Mouse (Mus musculus) embryonic facial prominence, embryonic 11.5 days (tissue): ENCODE results near the gene Gldn. TPM values are rescaled to one million over a fixed set of nuclear protein-coding genes. Genes with fewer than 3 reads are reported as not detected.

Experiments
- ATAC-seq: fragments of 200-750 bp; cut with Nextera tagmentation; replicated peaks from 2 replicates; pipeline ENCODE4 v1.8.0; 2017; ENCODE audit warnings: low read depth; ENCODE audit not compliant: insufficient number of reproducible peaks, low FRiP score, low TSS enrichment
- DNase-seq: peaks from one replicate; pipeline ENCODE4 v3.0.0-alpha.2; 2015; ENCODE audit warnings: low spot score
- H3K27ac ChIP-seq: fragments of 300-500 bp; sonication (generic); replicated peaks from 2 replicates; pipeline ENCODE4 v1.5.1; 2014; ENCODE audit warnings: mild to moderate bottlenecking, low read depth, low read length, control low read depth
- H3K27me3 ChIP-seq: fragments of 300-500 bp; sonication (generic); 2 replicates; pipeline ENCODE4 v1.6.1; 2014; ENCODE audit warnings: mild to moderate bottlenecking, low read length, moderate library complexity, mixed read lengths; ENCODE audit not compliant: control insufficient read depth, insufficient read depth
- H3K36me3 ChIP-seq: fragments of 300-500 bp; sonication (generic); replicated peaks from 2 replicates; pipeline ENCODE4 v1.6.1; 2014; ENCODE audit warnings: low read depth, mild to moderate bottlenecking, low read length, moderate library complexity, mixed read lengths; ENCODE audit not compliant: control insufficient read depth, insufficient read depth
- H3K4me1 ChIP-seq: fragments of 300-500 bp; sonication (generic); 2 replicates; pipeline ENCODE4 v1.6.1; 2014; ENCODE audit warnings: low read length, mixed read lengths; ENCODE audit not compliant: control insufficient read depth, insufficient read depth
- H3K4me2 ChIP-seq: fragments of 300-500 bp; sonication (generic); 2 replicates; pipeline ENCODE4 v1.6.1; 2014; ENCODE audit warnings: low read depth, mild to moderate bottlenecking, control low read depth, low read length, moderate library complexity
- H3K4me3 ChIP-seq: fragments of 300-500 bp; sonication (generic); 2 replicates; pipeline ENCODE4 v1.5.1; 2014; ENCODE audit warnings: low read depth, low read length, control low read depth
- H3K9ac ChIP-seq: fragments of 300-500 bp; sonication (generic); replicated peaks from 2 replicates; pipeline ENCODE4 v1.6.1; 2014; ENCODE audit warnings: mild to moderate bottlenecking, control low read depth, low read length
- H3K9me3 ChIP-seq: fragments of 300-500 bp; sonication (generic); replicated peaks from 2 replicates; pipeline ENCODE4 v1.6.1; 2016; ENCODE audit warnings: mild to moderate bottlenecking, low read length, inconsistent platforms, mixed read lengths; ENCODE audit not compliant: control insufficient read depth
- WGBS: fragments of 180-500 bp; shearing (Covaris S2); extraction: QIAGEN DNeasy Blood & Tissue Kit; methylation state at CpG from one replicate; pipeline ENCODE4 v1.1.7; 2014; 5-methylcytosine and 5-hydroxymethylcytosine counted together
- polyA plus RNA-seq: library from polyadenylated mRNA; unstranded; fragments of >200 nt; fragmentation: Nextera tagmentation; extraction: Ambion mirVana; gene quantifications from 2 replicates; pipeline ENCODE4 v1.2.1, GENCODE M21; 2014

The Gldn gene
- polyA plus RNA-seq, 1 experiment from 2014 or later, result 0.25 TPM

DNA sequence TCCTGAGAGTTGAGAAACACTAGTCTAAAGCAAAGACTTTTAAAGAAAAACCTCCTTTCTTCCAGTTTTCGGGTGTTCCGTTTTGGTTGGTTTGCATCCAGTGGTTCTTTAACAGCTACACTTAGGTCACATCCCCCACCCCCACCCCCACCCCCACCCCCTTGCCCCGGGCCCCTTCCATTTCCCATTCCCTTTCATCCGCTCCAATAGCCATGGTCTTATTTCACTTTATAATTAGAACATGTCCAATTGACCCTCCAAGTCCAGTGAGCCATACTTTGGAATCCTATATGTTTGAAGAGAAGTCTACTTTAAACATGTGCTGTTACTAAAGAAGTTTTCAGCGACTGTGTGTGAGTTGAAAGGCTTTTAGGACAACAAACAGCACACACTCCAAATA lies 1.5 kb downstream of the Gldn start:
- Histone ChIP-seq H3K27ac (no peak overlapping the region), H3K36me3 (no peaks in the 10 kb centered on the region), H3K27me3 (peaks cover 6% of the 10 kb centered on the region), H3K4me1 (peaks cover 3% of the 10 kb centered on the region; the same call in 1 of the 2 replicates), H3K9me3 (no peaks in the 10 kb centered on the region), H3K9ac (no peak overlapping the region), H3K4me3 (no peak overlapping the region), H3K4me2 (no peak overlapping the region)
- no peak for DNase-seq
- no peak for ATAC-seq
- WGBS, result 45% methylated on average over 5 of the region's 5 CpGs

DNA sequence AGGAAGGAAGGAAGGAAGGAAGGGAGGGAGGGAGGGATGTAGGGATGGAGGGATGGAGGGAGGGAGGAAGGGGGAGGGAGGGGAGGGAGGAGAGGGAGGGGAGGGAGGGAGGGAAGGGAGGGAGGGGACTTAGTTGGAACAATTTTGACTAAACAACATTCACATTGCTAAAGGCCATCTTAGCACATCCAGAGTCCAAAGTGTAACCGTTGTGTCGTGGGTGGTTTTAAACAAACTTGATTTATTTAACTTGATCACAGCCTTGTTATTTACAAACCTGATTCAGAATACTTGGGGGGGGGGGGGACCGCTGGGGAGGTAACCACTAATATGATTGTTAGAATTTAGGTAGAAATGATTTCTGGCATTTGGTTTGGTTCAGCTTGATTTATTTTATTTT lies 13.1 kb downstream of the Gldn start:
- 77% methylated on average over 3 of the region's 3 CpGs for WGBS

GRCm38 (mm10) chr9:54299792-54300191 lies 13.5 kb downstream of the Gldn start:
- no peaks in the 10 kb centered on the region for H3K4me1 ChIP-seq
- no peaks in the 10 kb centered on the region for H3K27me3 ChIP-seq
- no peak overlapping the region for H3K4me2 ChIP-seq
- H3K27ac ChIP-seq, result no peak overlapping the region
- ATAC-seq, result no peak
- DNase-seq, result no peak
- H3K9me3 ChIP-seq, result no peaks in the 10 kb centered on the region
- no peak overlapping the region for H3K4me3 ChIP-seq
- H3K36me3 ChIP-seq, result no peaks in the 10 kb centered on the region
- H3K9ac ChIP-seq, result no peak overlapping the region

More for the DNA sequence above, 13.1 kb downstream of the Gldn start:
- no peaks in the 10 kb centered on the region for H3K9me3 ChIP-seq
- no peak overlapping the region for H3K4me3 ChIP-seq
- H3K4me2 ChIP-seq, result no peak overlapping the region
- H3K36me3 ChIP-seq, result no peaks in the 10 kb centered on the region
- ATAC-seq, result no peak
- H3K27ac ChIP-seq, result no peak overlapping the region
- DNase-seq, result no peak
- H3K4me1 ChIP-seq, result no peaks in the 10 kb centered on the region
- no peak overlapping the region for H3K9ac ChIP-seq
- H3K27me3 ChIP-seq, result no peaks in the 10 kb centered on the region

DNA sequence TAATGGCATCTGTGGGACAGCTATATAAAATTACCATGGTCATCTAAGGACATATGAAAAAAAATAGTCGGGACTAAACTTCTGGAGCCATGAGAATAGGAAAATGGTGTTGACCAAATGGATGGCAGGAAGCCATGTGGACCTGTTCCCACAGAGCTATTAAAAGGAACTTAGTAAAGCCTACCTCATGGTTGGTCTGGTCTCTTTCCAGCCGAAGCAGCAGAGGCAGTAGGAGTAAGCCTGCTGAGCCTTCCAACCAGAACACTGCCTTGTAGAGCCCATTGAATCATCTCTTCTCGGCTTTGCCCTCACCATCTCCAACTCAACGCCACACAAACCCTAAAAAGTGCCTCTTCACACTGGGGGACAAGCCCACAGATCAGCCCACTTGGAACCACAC lies 15.0 kb downstream of the Gldn start:
- Histone ChIP-seq H3K4me2 (no peak overlapping the region), H3K9ac (no peak overlapping the region), H3K27ac (no peak overlapping the region), H3K36me3 (no peaks in the 10 kb centered on the region), H3K4me1 (no peaks in the 10 kb centered on the region), H3K27me3 (no peaks in the 10 kb centered on the region), H3K9me3 (no peaks in the 10 kb centered on the region), H3K4me3 (no peak overlapping the region)
- no peak for DNase-seq
- WGBS, result 85% methylated on average over 4 of the region's 4 CpGs
- ATAC-seq, result no peak

DNA sequence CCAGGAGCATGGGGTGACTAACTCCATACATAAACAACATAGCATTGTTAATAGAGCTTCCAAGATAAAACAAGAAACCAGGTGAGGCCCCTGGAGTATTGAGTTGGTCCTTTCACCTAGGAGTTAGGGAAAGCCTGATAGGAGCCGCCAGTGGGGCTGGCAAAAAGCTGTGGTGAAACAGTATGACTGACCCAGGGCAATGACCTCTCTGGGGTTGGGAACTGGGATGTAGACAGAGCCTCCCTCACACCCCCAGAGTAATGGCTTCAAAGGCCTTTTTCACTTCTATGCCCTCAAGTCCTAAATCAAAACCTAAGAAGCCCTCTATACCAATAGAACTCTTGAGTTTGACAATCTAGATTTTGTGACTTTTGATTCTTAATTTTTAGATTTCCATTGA lies 21.9 kb downstream of the Gldn start:
- ATAC-seq (no peak), DNase-seq (no peak)
- H3K4me1 ChIP-seq, result no peaks in the 10 kb centered on the region
- no peak overlapping the region for H3K4me3 ChIP-seq
- no peak overlapping the region for H3K27ac ChIP-seq
- no peak overlapping the region for H3K9ac ChIP-seq
- 29% methylated on average over 1 of the region's 1 CpGs for WGBS
- no peaks in the 10 kb centered on the region for H3K36me3 ChIP-seq
- H3K27me3 ChIP-seq, result no peaks in the 10 kb centered on the region
- H3K4me2 ChIP-seq, result no peak overlapping the region
- H3K9me3 ChIP-seq, result no peaks in the 10 kb centered on the region

GRCm38 (mm10) chr9:54308751-54309358 lies 22.6 kb downstream of the Gldn start:
- no peak overlapping the region for H3K27ac ChIP-seq
- H3K9ac ChIP-seq, result no peak overlapping the region
- no peaks in the 10 kb centered on the region for H3K27me3 ChIP-seq
- no peaks in the 10 kb centered on the region for H3K4me1 ChIP-seq
- H3K9me3 ChIP-seq, result no peaks in the 10 kb centered on the region
- WGBS, result 42% methylated on average over 2 of the region's 2 CpGs
- H3K4me3 ChIP-seq, result no peak overlapping the region
- H3K36me3 ChIP-seq, result no peaks in the 10 kb centered on the region
- H3K4me2 ChIP-seq, result no peak overlapping the region
- ATAC-seq (no peak), DNase-seq (peak; percentile 30)

GRCm38 (mm10) chr9:54316363-54316762 lies 30.1 kb downstream of the Gldn start:
- no peak overlapping the region for H3K4me3 ChIP-seq
- no peaks in the 10 kb centered on the region for H3K36me3 ChIP-seq
- no peak overlapping the region for H3K4me2 ChIP-seq
- no peak overlapping the region for H3K9ac ChIP-seq
- WGBS, result 77% methylated on average over 9 of the region's 9 CpGs
- H3K9me3 ChIP-seq, result no peaks in the 10 kb centered on the region
- DNase-seq (no peak), ATAC-seq (no peak)
- H3K4me1 ChIP-seq, result no peaks in the 10 kb centered on the region
- H3K27me3 ChIP-seq, result no peaks in the 10 kb centered on the region
- H3K27ac ChIP-seq, result no peak overlapping the region

DNA sequence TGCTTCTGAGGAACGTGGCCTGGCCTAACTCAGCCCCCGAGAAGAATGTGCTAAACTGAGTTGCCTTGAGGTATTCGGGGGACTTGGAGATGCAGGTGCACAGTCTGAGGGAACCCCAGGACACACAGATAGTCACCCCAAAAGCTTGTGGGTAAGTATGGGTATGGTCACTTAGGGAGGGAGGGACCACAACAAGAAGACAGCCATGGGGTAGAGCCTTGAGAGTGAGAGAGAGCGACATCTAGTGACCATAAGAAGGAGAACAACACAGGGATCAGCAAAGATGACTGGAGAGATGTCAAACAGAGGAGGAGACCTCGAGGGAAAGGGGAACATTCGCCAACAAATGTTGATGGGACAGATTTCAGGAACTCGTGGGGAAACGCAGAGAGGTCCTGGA lies 37.2 kb downstream of the Gldn start:
- Histone ChIP-seq H3K4me2 (no peak overlapping the region), H3K27me3 (no peaks in the 10 kb centered on the region), H3K9ac (no peak overlapping the region), H3K36me3 (no peaks in the 10 kb centered on the region), H3K9me3 (no peaks in the 10 kb centered on the region), H3K4me1 (no peaks in the 10 kb centered on the region), H3K4me3 (no peak overlapping the region), H3K27ac (no peak overlapping the region)
- ATAC-seq (no peak; the same call in 1 of the 2 replicates), DNase-seq (peak; percentile 57)
- WGBS, result 45% methylated on average over 8 of the region's 8 CpGs
